Mouse (Mus musculus): ENCODE data around the gene Snx13.

Gene Snx13

DNA sequence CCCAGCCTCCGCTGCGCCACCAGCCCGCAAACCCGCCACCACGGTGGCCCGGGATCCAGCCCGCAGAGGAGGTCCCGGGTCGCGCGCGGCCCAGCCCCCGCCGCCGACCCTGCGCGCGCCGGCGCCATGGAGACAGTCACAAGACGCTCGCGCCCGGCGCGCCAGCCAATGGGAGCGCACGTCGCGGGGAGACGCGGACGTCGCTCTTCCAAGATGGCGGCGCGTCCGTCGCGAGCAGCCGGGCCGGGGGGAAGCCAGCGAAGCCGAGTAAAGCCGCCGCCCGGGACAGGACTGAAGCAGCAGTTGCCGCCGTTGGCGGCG is at the start of gene Snx13:
Snx13 (plus strand) TSS at position 188 of the 321 bp plus-strand sequence.
- no peak for TF ChIP-seq GATA4 (IDR thresholded peaks at IDR 0.05; ENCODE audit: insufficient replicate concordance, low read length)

DNA sequence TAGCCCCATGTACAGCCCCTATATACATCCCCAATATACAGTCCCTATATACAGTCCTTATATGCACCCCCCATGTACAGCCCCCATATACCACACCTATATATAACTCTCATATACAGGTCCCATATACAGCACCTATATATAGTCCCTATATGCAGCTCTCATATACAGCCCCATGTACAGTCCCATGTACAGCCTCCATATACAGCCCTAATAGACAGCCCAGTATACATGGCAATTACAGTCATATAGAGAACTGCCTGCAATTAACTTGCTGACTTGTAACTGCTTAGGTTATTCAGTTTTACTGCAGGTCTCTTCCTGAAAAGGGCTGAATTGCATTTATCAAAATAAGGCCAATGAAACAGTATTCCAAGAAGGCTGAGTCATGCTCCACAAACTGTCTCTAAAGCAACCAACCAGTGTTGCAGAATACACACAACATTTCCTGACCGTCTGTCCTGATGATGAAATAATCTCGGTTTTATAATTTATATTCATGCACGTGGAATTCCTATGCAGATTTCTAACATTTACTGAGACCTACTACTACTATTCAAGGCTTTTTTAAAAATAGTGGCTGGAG is 49.3 kb upstream of the Snx13 start:
- no peak for TF ChIP-seq GATA4 (IDR thresholded peaks at IDR 0.05; ENCODE audit: insufficient replicate concordance, low read length)

DNA sequence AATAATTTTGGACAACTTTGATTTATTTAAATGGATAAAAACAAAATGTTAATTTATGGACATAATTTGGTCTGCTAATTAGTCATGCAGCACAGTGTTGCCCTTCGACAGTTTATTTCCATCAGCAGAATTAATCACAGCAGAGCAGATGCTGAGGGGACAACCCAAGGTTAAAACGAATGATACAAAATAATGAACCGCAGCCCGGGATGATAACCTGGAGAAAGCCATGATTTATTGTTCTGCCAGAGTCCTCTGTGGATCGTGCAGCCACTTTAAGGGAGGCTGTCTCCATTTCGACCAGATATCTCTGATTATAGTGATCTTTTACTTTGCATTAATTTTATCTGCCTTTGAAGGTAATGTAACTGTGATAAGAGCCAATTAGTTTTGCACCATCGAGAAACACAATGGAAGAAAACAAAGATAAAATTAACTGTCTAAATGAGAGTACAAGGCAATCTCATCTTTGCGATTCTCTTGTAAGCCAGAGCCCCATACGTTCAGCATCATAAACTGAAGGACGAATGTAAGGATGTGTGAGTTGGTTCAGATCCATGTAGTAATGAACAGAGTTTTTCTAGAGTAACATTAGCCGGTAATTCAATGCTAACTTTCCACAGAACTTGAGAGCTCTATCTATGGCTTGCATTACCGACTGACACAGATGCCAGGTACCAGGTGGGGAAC is 48.1 kb upstream of the Snx13 start:
- no peak for TF ChIP-seq GATA4 (IDR thresholded peaks at IDR 0.05; ENCODE audit: insufficient replicate concordance, low read length)

DNA sequence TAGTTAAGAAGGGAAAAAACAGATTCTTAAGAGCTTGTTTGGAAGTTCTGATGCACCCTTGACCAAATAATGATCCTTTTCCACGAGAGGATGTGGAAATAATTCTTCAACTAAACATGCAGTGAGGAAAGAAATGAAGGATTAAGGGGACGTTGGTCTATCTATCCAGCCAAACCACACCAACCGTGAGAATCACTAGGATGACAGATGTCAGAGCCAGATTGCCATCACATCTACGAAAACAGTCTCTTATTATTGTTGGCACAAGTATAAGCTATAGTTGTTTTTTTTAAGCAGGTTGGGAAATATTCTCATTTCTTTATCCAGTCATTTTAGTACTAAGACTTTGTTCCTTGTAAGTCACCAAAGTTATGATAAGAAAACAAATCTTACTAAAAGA is 46.7 kb upstream of the Snx13 start:
- TF ChIP-seq GATA4 (IDR thresholded peaks at IDR 0.05; ENCODE audit: insufficient replicate concordance, low read length): no peak

DNA sequence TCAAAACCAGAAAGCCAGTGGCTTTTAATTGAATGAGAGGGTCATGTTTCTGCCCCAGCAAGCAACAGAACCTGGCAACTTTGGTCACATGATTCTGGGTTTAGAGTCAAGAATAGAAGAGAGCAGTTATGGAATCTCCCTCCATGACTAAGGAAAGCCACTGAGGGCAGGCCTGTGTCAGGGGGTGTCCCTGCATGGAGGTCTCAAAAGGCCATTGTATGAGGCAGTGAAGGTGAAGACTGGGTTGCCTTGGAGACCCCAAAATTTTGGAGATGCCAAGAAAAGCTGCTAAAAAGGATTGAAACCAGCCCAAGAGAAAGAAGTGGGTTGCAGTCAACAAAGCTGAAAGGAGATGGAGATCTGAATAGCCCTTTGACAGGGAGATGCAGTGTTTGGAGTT is 41.2 kb upstream of the Snx13 start:
- TF ChIP-seq GATA4 (IDR thresholded peaks at IDR 0.05; ENCODE audit: insufficient replicate concordance, low read length): no peak

DNA sequence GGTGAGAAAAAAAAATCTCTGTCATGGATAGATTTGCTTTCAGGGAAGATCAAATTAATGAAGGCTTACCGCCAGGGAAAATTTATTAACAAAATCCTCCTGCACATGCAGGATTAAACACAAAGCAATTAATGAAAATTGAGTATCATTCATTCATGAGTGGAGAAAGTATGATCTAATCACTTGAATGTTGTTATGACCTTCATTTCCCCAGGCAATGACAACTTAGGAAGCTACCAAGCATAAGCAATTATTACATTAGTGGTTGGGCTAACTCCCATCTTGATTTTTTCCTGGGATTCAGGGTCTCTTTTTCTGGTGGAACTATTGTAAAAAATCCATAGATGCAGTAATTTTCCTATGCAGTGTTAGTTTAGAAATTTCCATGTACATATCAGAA is 39.1 kb upstream of the Snx13 start:
- no peak for TF ChIP-seq GATA4 (IDR thresholded peaks at IDR 0.05; ENCODE audit: insufficient replicate concordance, low read length)

DNA sequence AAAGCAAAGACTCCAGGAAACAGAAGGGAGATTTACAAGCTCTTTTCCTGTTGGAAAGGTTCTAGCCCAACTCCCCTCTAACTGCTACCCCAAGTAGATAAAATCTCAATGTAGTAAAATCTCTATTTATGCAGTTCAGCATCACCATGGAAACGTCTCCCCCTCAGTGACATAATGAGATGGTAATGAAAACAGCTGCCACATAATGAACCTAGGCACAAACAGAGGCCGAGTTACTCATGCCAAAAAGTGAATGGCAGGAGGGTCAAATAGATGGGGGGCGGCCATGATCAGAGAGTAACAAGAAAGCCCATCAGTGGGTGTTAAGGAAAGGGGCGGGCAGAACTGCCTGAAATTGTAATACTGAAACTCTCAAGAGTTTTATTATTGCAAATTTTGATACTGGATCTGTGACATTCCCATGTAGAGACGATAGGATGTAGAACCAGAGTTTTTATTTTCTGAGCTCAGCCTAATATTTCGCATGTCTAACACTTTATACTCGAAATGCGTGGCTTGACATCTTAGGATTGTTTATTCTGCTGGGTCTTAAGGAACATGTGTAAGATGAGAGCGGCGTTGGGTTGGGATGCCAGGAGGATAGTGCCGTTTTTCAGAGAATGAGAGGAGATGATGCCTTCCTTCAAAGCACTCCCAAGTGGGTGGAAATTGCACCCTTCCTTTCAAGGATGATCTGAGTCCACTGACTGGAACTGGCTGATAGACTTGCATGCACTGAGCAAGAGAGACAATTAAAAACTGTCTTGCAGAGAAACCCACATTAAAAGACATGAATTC is 38.4 kb upstream of the Snx13 start:
- no peak for TF ChIP-seq GATA4 (IDR thresholded peaks at IDR 0.05; ENCODE audit: insufficient replicate concordance, low read length)

DNA sequence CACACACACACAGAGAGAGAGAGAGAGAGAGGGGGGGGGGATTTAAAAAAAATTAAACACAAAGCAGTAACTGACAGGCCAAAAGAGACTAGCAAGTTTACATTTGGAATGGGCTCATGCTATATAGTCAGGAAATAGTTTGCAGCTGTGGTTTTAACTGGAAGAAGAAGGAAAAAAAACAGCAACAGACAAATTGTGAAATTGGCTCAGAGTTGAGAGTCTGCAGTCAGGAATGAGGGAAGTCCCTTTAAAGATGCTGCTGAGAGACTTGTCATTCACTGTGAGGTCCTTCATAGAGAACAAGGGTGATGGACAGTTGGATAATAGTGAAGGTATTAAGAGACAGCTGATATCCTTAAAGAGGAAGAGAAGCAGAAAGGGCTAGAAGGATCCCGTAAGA is 35.5 kb upstream of the Snx13 start:
- no peak for TF ChIP-seq GATA4 (IDR thresholded peaks at IDR 0.05; ENCODE audit: insufficient replicate concordance, low read length)

DNA sequence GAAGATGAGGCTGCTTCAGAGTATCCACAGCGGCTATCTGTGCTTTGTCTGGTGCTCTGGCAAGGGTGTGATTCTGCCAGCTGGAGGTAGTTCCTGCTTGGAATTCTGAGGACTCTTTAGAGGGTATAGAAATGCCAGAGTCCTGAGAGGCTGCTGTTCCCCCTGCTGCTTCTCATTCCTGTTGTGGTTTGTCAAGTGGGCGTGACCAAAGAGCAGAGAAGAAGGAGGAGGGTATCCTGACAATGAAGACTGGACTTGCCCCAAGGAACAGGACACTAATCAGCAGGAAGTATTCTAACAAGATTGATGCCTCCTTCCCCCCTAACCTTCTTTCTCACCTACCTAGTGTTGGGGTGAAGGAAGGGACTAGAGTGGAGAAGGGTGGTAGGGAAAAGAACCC is 33.0 kb upstream of the Snx13 start:
- no peak for TF ChIP-seq GATA4 (IDR thresholded peaks at IDR 0.05; ENCODE audit: insufficient replicate concordance, low read length)

DNA sequence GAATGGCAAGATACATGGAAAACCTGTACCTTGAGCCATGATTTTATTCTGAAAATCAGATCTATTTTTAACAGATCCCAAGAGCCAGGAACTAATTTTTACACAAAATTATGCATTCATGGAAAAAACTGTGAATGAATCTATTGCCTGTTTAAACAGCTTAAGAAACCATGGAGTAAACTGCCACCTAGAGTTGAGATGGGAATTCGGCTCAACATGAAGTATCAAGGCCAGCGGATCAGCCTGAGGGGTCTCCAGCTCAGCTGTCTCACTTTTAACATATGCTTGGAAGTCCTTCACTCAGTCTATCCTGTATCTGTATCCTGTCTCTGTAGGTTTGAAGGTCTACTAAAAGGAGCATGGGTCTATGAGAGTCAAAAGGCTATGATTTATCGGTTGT is 30.9 kb upstream of the Snx13 start:
- no peak for TF ChIP-seq GATA4 (IDR thresholded peaks at IDR 0.05; ENCODE audit: insufficient replicate concordance, low read length)

DNA sequence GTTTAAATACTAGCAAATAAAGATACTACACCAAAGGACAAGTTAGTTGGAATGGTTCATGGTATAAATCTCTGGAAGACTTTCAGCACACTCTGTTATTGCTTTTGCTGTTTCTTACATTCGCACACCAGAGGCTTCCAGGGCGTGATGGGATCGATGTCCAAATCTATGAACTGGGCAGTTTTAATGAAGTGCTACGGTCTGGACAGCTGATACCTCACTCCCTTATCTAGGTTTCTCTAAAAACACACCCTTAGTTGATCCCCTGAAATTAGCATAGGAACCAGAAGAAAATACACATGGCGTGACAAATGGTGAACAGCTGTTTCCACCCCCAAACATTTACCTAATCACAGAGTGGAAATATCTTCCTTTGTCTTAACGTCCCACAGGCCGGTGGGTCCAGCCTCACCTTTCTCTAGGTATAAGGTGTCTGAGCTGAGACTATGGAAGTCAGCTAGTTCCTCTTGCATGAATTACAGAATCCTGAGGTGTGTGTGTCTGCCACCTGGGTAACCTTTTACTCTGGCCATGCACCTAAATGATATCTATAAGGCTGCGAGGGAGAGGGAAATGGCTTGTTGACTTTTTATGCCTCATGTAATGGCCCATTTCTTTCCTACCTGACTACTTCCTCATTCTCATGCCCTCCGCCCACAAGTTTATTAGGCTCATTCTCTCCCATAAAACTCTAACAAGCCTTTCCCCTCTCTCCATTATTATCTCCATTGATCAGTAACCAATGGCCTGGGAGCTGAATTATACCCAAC is 30.3 kb upstream of the Snx13 start:
- no peak for TF ChIP-seq GATA4 (IDR thresholded peaks at IDR 0.05; ENCODE audit: insufficient replicate concordance, low read length)

DNA sequence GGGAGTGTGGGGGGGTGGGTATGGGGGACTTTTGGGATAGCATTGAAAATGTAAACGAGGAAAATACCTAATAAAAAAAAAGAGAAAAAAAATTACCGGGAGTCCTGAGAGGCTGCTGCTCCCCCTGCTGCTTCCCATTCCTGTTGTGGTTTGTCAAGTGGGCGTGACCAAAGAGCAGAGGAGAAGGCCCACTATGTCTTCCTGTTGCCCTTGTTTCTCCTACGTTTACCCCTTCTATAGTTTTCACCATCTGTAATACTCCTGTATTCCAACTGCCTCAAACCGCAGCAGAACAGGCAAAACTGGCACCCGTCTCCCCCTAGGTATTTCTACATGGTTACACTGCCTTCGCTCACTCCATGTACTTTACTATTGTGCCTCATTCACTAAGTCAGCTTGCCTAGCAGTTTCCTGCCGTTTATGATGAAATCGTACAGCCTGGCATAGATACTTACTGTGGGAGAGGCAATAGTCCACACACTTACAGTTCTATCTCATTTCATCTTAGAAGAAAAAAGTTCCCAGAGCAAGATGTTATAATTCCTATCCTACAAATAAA is 28.2 kb upstream of the Snx13 start:
- no peak for TF ChIP-seq GATA4 (IDR thresholded peaks at IDR 0.05; ENCODE audit: insufficient replicate concordance, low read length)

DNA sequence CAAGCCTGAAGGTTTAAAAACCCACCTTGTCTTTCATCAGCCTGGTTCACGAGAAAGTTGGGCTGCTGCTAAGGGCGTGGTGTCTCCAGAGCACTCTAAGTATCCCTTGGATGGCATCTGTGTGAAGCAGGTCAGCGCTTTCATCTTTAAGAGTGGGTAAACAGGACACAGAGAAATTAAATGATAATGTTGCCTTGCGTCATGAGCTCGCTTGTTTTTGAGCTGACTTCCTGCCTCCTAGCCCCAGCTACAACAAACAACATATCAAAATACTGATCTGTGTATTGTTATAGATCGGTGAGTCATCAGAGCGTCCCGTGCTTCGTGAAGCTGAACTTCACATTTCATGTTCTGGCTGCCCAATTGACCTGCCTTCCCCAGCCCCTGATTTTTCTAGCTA is 25.7 kb upstream of the Snx13 start:
- TF ChIP-seq GATA4 (IDR thresholded peaks at IDR 0.05; ENCODE audit: insufficient replicate concordance, low read length): 0 out of 2 replicates have a peak, but pooled peaks have one; percentile 28

DNA sequence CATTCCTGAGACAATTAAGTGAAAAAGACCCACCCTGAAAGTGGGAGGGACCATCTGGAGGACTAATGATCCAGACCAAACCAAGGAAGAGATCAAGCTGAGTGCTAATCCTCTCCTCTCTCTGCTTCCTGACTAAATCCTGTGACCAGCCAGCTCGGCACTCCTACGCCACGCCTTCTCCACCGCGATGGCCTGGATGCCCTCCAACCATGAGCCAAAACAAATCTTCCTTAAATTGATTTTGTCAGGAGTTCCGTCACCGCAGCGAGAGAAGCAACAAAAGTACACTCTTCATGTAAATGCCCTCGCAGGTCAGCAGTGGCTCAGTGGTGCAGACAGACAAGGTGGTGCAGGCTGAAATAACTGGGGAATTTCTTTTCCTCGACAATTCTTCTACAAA is 24.9 kb upstream of the Snx13 start:
- no peak for TF ChIP-seq GATA4 (IDR thresholded peaks at IDR 0.05; ENCODE audit: insufficient replicate concordance, low read length)

DNA sequence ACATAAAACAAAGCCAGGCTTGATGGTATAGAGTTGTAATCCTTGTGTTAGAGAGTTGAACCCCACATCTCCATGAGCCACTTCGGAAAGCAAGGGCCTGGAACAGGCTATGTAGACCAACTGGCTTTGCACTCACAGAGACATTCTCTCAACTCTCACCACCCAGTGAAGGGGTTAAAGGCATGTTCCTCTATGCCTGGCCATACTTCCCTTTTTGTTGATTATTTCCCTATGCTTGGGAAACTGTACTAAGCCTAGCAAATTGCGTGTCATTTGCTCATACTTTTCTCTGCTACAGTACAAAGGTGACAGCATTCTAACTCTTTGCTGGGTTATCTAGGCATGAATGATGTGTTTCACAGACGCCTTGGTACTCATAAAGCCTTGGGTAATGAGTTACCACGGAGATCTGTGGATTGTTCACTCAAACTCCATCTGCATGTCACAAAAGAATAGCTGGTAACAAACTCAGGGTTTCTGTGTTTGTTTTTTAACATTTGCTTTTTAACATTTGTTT is 21.0 kb upstream of the Snx13 start:
- TF ChIP-seq GATA4 (IDR thresholded peaks at IDR 0.05; ENCODE audit: insufficient replicate concordance, low read length): no peak
